In genomic region chr4:121016021-121016898, GRCm38 (mm10) we compare ENCODE assay signal across 8 mouse cellular contexts. TPM values are rescaled to one million over a fixed set of nuclear protein-coding genes. Genes with fewer than 3 reads are reported as not detected.
DNase-seq lines count a peak whose midpoint lies in the region; ATAC-seq lines count a peak whose summit lies in the region.

No protein-coding gene starts in this region.

- H3K4me3 ChIP-seq in lung, embryonic 16.5 days (ENCODE audit: low read length), result peak overlapping the region; percentile 97

- peak overlapping the region; percentile 74 for H3K27ac ChIP-seq in lung, embryonic 16.5 days (ENCODE audit: low read length)

- DNase-seq in urinary bladder, postnatal 14 days (ENCODE audit: low spot score), result peak; percentile 30
- DNase-seq in urinary bladder, postnatal 10 days (ENCODE audit: low spot score), result no peak
- peak; percentile 82 for DNase-seq in cerebellum, adult 9-11 months
- DNase-seq in heart, adult 8-10 months (ENCODE audit: low spot score), result peak; percentile 38
- DNase-seq in kidney, postnatal 10 days, result peak; percentile 62
- peak; percentile 53 for DNase-seq in right cerebral cortex, postnatal 4 days
- DNase-seq in MN1 (ENCODE audit: low spot score), result no peak

- WGBS in lung, embryonic 16.5 days, result 4% methylated on average over 40 of the region's 40 CpGs

- H3K36me3 ChIP-seq in lung, embryonic 16.5 days (ENCODE audit: control insufficient read depth, insufficient read depth, low read length), result no peaks in the 10 kb centered on the region

- peak overlapping the region; percentile 93 for H3K4me2 ChIP-seq in lung, embryonic 16.5 days (ENCODE audit: low read depth, low read length)

- no peaks in the 10 kb centered on the region for H3K27me3 ChIP-seq in lung, embryonic 16.5 days (ENCODE audit: control insufficient read depth, insufficient read depth, low read depth, low read length)

- peaks cover 9% of the 10 kb centered on the region for H3K4me1 ChIP-seq in lung, embryonic 16.5 days (replicated peaks; ENCODE audit: control insufficient read depth, insufficient read depth, low read length)

- H3K9ac ChIP-seq in lung, embryonic 16.5 days (ENCODE audit: low read length), result peak overlapping the region; percentile 95

- H3K9me3 ChIP-seq in lung, embryonic 16.5 days (ENCODE audit: control insufficient read depth, low read length), result no peaks in the 10 kb centered on the region

- ATAC-seq in lung, embryonic 16.5 days (ENCODE audit: low read depth), result peak; percentile 27; the same call in 1 of the 2 replicates

RNA-seq across cellular contexts. Expression of gene Smap2, which starts 0.8 kb away (rescaled TPM):
- 10 to 100 TPM; 39.1 to 57.5 (median 49.1) TPM for total RNA-seq in heart, adult 8-10 months (2022)
- polyA plus RNA-seq in lung, embryonic 16.5 days (2015; fragmentation: Nextera tagmentation; extraction: Ambion mirVana), result 12.3 and 12.6 TPM in 2 replicates

RNA-seq across cellular contexts. Expression of gene Col9a2, which starts 22.9 kb away (rescaled TPM):
- total RNA-seq in heart, adult 8-10 months (2022), result not detected
- polyA plus RNA-seq in lung, embryonic 16.5 days (2015; fragmentation: Nextera tagmentation; extraction: Ambion mirVana), result 5.1 and 5.9 TPM in 2 replicates

Comparison
In these comparisons a context has a peak if more than half of its experiments do, and no peak if none do; other contexts are left out.
1. DNase-seq: peak in urinary bladder, postnatal 14 days (single experiment), cerebellum, adult 9-11 months (single experiment), heart, adult 8-10 months (single experiment), kidney, postnatal 10 days (single experiment) and right cerebral cortex, postnatal 4 days (single experiment); none in urinary bladder, postnatal 10 days (single experiment) and MN1 (single experiment).